ENCODE assay signal across 9 mouse cellular contexts in the genomic region with DNA sequence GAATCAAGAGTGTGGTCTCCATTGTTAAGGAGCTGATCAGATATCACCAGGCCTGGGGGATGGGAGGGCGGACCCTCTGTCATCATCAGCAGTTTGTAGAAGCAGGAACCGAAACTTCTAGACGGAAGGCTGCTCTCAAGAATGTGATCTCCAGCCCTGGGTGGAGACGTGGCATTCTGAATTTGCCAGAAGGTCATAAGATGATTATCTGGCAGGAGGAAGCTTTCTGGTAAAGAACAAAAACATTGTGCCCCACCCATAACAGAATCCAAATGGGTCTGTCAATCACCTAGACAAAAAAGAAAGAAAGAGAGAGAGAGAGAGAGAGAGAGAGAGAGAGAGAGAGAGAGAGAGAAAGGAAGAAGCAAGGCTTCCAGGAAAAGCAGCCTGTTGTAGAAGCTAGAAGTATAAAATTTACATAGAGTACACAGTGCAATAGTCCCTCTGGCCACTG.
DNase-seq lines count a peak whose midpoint lies in the region; ATAC-seq lines count a peak whose summit lies in the region.
"Had no signal": no experiment of that assay in that cellular context is flagged by ENCODE, and none has a peak within 500 bp of the region (broad histone marks: within the 10 kb centered on the region; RNA-seq: fewer than 3 reads in every experiment).

No protein-coding gene starts in this region.

- no peak overlapping the region for H3K9ac ChIP-seq in kidney, embryonic 15.5 days
- peak overlapping the region; percentile 37 for H3K9ac ChIP-seq in liver, embryonic 12.5 days

- no peaks in the 10 kb centered on the region for H3K36me3 ChIP-seq in kidney, embryonic 15.5 days
- H3K36me3 ChIP-seq in liver, embryonic 12.5 days, result no peaks in the 10 kb centered on the region
- H3K36me3 ChIP-seq in midbrain, embryonic 10.5 days, result no peaks in the 10 kb centered on the region

- H3K9me3 ChIP-seq in kidney, embryonic 15.5 days (replicated peaks), result no peaks in the 10 kb centered on the region
- H3K9me3 ChIP-seq in liver, embryonic 12.5 days (replicated peaks), result no peaks in the 10 kb centered on the region
- H3K9me3 ChIP-seq in midbrain, embryonic 10.5 days (replicated peaks), result no peaks in the 10 kb centered on the region

- DNase-seq in kidney, adult 11 months, result no peak
- peak; percentile 90 for DNase-seq in ZHBTc4 (ENCODE audit: low read depth, low spot score)
- peak; percentile 13 for DNase-seq in naive thymus-derived CD4-positive, alpha-beta T cell, adult 2 months (ENCODE audit: low read depth)
- DNase-seq in embryo, embryonic 9.5 days (ENCODE audit: extremely low spot score), result no peak
- DNase-seq in urinary bladder, postnatal 4 days (ENCODE audit: low spot score in 2 of 2), result no peak
- no peak for DNase-seq in midbrain, embryonic 10.5 days (ENCODE audit: low spot score)
- DNase-seq: retina, postnatal 1 day had no signal

- H3K4me1 ChIP-seq in kidney, embryonic 15.5 days, result peaks cover 4% of the 10 kb centered on the region; the same call in 1 of the 2 replicates
- H3K4me1 ChIP-seq in liver, embryonic 12.5 days, result peaks cover 78% of the 10 kb centered on the region
- peaks cover 24% of the 10 kb centered on the region for H3K4me1 ChIP-seq in midbrain, embryonic 10.5 days

- WGBS in kidney, embryonic 15.5 days, result 47% methylated on average over 4 of the region's 4 CpGs
- 18% methylated on average over 4 of the region's 4 CpGs for WGBS in liver, embryonic 12.5 days (ENCODE audit: insufficient replicate concordance)
- 53% methylated on average over 4 of the region's 4 CpGs for WGBS in midbrain, embryonic 10.5 days

- H3K27ac ChIP-seq in kidney, embryonic 15.5 days, result 0 out of 2 replicates have a peak overlapping the region, but pooled peaks have one; percentile 5
- H3K27ac ChIP-seq in liver, embryonic 12.5 days, result peak overlapping the region; percentile 84
- H3K27ac ChIP-seq in midbrain, embryonic 10.5 days (replicated peaks), result no peak overlapping the region

- no peak overlapping the region for H3K4me2 ChIP-seq in kidney, embryonic 15.5 days
- peak overlapping the region; percentile 33 for H3K4me2 ChIP-seq in liver, embryonic 12.5 days

- H3K4me3 ChIP-seq in kidney, embryonic 15.5 days (replicated peaks), result no peak overlapping the region
- no peak overlapping the region for H3K4me3 ChIP-seq in liver, embryonic 12.5 days
- H3K4me3 ChIP-seq in midbrain, embryonic 10.5 days, result no peak overlapping the region

- no peaks in the 10 kb centered on the region for H3K27me3 ChIP-seq in kidney, embryonic 15.5 days
- H3K27me3 ChIP-seq in liver, embryonic 12.5 days (replicated peaks), result no peaks in the 10 kb centered on the region
- H3K27me3 ChIP-seq in midbrain, embryonic 10.5 days (ENCODE audit: low read depth, poor library complexity, severe bottlenecking), result no peaks in the 10 kb centered on the region

- ATAC-seq in kidney, embryonic 15.5 days (replicated peaks; ENCODE audit: low FRiP score), result no peak
- ATAC-seq in liver, embryonic 12.5 days, result no peak; the same call in 1 of the 2 replicates

Comparison
In these comparisons a context has a peak if more than half of its experiments do, and no peak if none do; other contexts are left out.
1. DNase-seq: peak in ZHBTc4 (single experiment) and naive thymus-derived CD4-positive, alpha-beta T cell, adult 2 months (single experiment); none in kidney, adult 11 months (single experiment), embryo, embryonic 9.5 days (single experiment), urinary bladder, postnatal 4 days (0 of 2) and midbrain, embryonic 10.5 days (single experiment).